Mouse (Mus musculus): ENCODE results near the gene Hmga2. TPM values are rescaled to one million over a fixed set of nuclear protein-coding genes. Genes with fewer than 3 reads are reported as not detected.

Gene Hmga2
- polyA plus RNA-seq, 2 experiments: 32.0 to 75.5 TPM

DNA sequence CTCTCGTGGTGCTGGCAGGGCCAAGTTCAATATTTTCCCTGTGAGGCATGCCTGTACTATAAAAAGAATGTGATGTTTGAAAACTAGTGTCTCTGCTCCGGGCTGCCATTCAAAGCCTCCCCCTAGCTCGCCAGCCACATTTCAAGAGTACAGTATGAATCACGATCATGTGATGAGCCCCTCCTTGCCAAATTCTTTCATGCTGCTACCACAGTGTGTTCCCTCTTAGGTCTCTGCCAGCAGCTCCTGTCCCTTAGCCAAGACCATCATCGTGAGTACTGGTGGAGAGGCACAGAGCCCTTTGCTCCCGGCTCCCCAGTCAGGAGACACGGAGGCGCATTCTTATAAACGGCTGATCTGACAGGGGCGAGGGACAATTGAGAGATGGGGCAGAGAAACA lies 54.2 kb downstream of the Hmga2 start:
- WGBS: 19% methylated on average over 10 of the region's 10 CpGs
- no peaks in the 10 kb centered on the region for H3K9me3 ChIP-seq (ENCODE audit: control insufficient read depth, low read length)
- peak overlapping the region; percentile 14 for H3K4me2 ChIP-seq (replicated peaks; ENCODE audit: low read depth, low read length, severe bottlenecking)
- H3K4me3 ChIP-seq (replicated peaks; ENCODE audit: low read length): no peak overlapping the region
- DNase-seq (ENCODE audit: low spot score): peak; percentile 93
- H3K9ac ChIP-seq (ENCODE audit: low read depth, low read length, severe bottlenecking): no peak overlapping the region
- peaks cover 59% of the 10 kb centered on the region for H3K4me1 ChIP-seq (ENCODE audit: control insufficient read depth, insufficient read depth, low read length)
- H3K27me3 ChIP-seq (ENCODE audit: control insufficient read depth, insufficient read depth, low read length): no peaks in the 10 kb centered on the region
- 0 out of 2 replicates have a peak, but pooled peaks cover 2% of the 10 kb centered on the region for H3K36me3 ChIP-seq (ENCODE audit: control insufficient read depth, insufficient read depth, low read length)
- no peak for TF ChIP-seq POLR2A (IDR thresholded peaks at IDR 0.05; ENCODE audit: borderline replicate concordance, extremely low read depth, insufficient read depth, insufficient read length)
- H3K27ac ChIP-seq (replicated peaks; ENCODE audit: low read depth, low read length): no peak overlapping the region; the same call in 1 of the 2 replicates
- ATAC-seq (ENCODE audit: low FRiP score, low read depth): peak; percentile 65

DNA sequence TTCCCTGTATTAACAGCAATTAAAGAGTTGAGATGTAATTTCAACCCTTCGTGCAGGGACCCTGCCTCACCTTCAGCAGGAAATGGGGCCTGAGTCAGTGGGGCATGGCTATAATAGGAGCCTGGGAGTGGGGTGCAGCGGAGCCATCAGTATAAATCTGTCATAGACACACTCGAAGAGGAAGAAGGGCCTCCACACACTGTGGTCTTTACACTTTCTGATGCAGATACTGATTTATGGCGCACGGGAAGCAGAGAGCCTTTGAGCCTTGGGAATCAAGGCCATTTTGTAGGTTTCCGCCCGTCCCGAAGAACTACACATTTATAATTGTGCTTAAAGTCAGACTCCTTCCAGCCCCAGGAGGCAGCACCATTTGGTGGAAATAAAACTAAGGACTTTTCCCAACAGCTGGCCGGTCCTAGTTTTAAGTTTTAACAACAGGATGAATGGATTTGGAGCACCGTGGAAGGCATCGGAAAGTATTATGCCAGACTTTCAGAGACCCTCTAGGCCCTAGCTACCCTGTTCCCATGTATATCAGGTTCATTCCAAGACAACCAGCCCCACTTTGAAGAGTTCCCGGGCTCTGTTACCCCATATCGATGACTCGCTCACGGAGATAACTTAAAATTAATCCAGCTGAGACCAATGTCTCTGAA lies 55.2 kb downstream of the Hmga2 start:
- WGBS: 16% methylated on average over 15 of the region's 15 CpGs
- H3K4me2 ChIP-seq (replicated peaks; ENCODE audit: low read depth, low read length, severe bottlenecking): peak overlapping the region; percentile 18; the same call in 1 of the 2 replicates

DNA sequence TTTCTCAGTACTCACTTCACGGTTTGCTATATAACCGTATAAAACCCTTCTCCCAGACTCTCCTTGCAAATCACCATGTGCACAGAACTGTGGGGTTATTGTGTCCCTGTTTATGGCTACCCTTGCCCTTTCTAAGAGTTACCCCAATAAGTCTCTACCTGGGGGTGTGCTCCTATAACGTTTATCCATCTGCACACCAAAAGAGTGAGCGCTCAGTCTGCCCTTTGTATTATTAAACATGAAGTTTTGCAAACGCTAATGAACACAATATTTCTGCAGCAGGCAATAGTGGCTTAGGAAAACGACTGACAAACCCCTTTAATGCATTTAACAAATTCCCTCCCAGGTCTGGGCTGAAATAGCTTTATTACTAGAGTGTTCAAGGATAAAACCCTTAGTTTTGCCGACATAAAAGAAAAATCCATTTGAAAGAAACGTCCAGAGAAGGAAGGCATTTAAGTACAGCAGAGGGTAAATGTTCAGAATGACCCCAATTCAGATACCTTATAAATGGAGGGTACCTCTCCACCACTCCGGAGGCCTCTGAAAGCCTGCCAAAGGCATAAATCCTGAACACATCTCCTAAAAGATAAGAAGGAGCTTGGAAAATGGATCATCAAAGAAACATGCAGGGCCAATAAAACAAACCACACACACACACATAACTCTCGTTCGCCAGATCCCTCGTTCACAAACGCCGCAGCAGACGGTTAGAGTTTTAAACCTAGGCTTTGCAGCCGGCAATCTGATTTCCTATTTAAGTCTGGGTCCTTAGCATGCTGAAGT lies 57.3 kb downstream of the Hmga2 start:
- TF ChIP-seq POLR2A (IDR thresholded peaks at IDR 0.05; ENCODE audit: borderline replicate concordance, extremely low read depth, insufficient read depth, insufficient read length): no peak
- H3K9me3 ChIP-seq (ENCODE audit: control insufficient read depth, low read length): no peaks in the 10 kb centered on the region
- DNase-seq (ENCODE audit: low spot score) (no peak), ATAC-seq (ENCODE audit: low FRiP score, low read depth) (no peak)
- peaks cover 22% of the 10 kb centered on the region; the same call in 1 of the 2 replicates for H3K36me3 ChIP-seq (ENCODE audit: control insufficient read depth, insufficient read depth, low read length)
- 11% methylated on average over 16 of the region's 16 CpGs for WGBS
- H3K4me2 ChIP-seq (replicated peaks; ENCODE audit: low read depth, low read length, severe bottlenecking): no peak overlapping the region
- H3K27ac ChIP-seq (replicated peaks; ENCODE audit: low read depth, low read length): peak overlapping the region; percentile 58; the same call in 1 of the 2 replicates
- no peaks in the 10 kb centered on the region for H3K27me3 ChIP-seq (ENCODE audit: control insufficient read depth, insufficient read depth, low read length)
- peaks cover 67% of the 10 kb centered on the region for H3K4me1 ChIP-seq (ENCODE audit: control insufficient read depth, insufficient read depth, low read length)
- no peak overlapping the region for H3K4me3 ChIP-seq (replicated peaks; ENCODE audit: low read length)
- H3K9ac ChIP-seq (ENCODE audit: low read depth, low read length, severe bottlenecking): no peak overlapping the region

More for the DNA sequence above, 55.2 kb downstream of the Hmga2 start:
- H3K36me3 ChIP-seq (ENCODE audit: control insufficient read depth, insufficient read depth, low read length): 0 out of 2 replicates have a peak, but pooled peaks cover 2% of the 10 kb centered on the region
- TF ChIP-seq POLR2A (IDR thresholded peaks at IDR 0.05; ENCODE audit: borderline replicate concordance, extremely low read depth, insufficient read depth, insufficient read length): no peak
- H3K9ac ChIP-seq (ENCODE audit: low read depth, low read length, severe bottlenecking): no peak overlapping the region; the same call in 1 of the 2 replicates
- H3K9me3 ChIP-seq (ENCODE audit: control insufficient read depth, low read length): no peaks in the 10 kb centered on the region
- no peak overlapping the region for H3K4me3 ChIP-seq (replicated peaks; ENCODE audit: low read length)
- 0 out of 2 replicates have a peak overlapping the region, but pooled peaks have one; percentile 15 for H3K27ac ChIP-seq (replicated peaks; ENCODE audit: low read depth, low read length)
- ATAC-seq (ENCODE audit: low FRiP score, low read depth): peak; percentile 5; the same call in 1 of the 2 replicates
- H3K4me1 ChIP-seq (ENCODE audit: control insufficient read depth, insufficient read depth, low read length): peaks cover 62% of the 10 kb centered on the region
- peak; percentile 60 for DNase-seq (ENCODE audit: low spot score)
- H3K27me3 ChIP-seq (ENCODE audit: control insufficient read depth, insufficient read depth, low read length): no peaks in the 10 kb centered on the region

DNA sequence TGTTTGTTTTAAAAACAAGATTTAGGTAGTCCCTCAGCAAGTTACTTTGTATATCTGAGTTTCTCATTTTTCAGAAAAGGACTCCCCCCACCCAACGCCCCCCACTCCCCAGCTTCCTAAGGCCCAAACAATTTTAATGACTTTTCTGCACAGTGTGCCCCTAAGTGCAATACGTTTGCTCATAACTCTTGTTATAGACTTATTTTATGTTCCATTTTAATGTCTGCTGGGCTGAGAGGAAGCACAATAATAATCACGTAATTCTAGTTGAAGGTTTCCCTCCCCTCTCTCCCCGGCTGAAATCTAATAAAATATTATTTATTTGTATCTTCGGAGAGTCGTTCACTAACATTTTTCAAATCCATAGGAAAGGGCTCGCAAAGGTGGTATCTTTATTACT lies 58.1 kb downstream of the Hmga2 start:
- DNase-seq (ENCODE audit: low spot score): no peak
- H3K9me3 ChIP-seq (ENCODE audit: control insufficient read depth, low read length): no peaks in the 10 kb centered on the region
- no peak overlapping the region for H3K4me3 ChIP-seq (replicated peaks; ENCODE audit: low read length)
- H3K27me3 ChIP-seq (ENCODE audit: control insufficient read depth, insufficient read depth, low read length): no peaks in the 10 kb centered on the region
- peak overlapping the region; percentile 52; the same call in 1 of the 2 replicates for H3K27ac ChIP-seq (replicated peaks; ENCODE audit: low read depth, low read length)
- 0 out of 2 replicates have a peak overlapping the region, but pooled peaks have one; percentile 16 for H3K4me2 ChIP-seq (replicated peaks; ENCODE audit: low read depth, low read length, severe bottlenecking)
- peaks cover 27% of the 10 kb centered on the region; the same call in 1 of the 2 replicates for H3K36me3 ChIP-seq (ENCODE audit: control insufficient read depth, insufficient read depth, low read length)
- H3K9ac ChIP-seq (ENCODE audit: low read depth, low read length, severe bottlenecking): no peak overlapping the region
- ATAC-seq (ENCODE audit: low FRiP score, low read depth): no peak; the same call in 1 of the 2 replicates
- TF ChIP-seq POLR2A (IDR thresholded peaks at IDR 0.05; ENCODE audit: borderline replicate concordance, extremely low read depth, insufficient read depth, insufficient read length): no peak
- peaks cover 66% of the 10 kb centered on the region for H3K4me1 ChIP-seq (ENCODE audit: control insufficient read depth, insufficient read depth, low read length)
- 8% methylated on average over 7 of the region's 7 CpGs for WGBS

DNA sequence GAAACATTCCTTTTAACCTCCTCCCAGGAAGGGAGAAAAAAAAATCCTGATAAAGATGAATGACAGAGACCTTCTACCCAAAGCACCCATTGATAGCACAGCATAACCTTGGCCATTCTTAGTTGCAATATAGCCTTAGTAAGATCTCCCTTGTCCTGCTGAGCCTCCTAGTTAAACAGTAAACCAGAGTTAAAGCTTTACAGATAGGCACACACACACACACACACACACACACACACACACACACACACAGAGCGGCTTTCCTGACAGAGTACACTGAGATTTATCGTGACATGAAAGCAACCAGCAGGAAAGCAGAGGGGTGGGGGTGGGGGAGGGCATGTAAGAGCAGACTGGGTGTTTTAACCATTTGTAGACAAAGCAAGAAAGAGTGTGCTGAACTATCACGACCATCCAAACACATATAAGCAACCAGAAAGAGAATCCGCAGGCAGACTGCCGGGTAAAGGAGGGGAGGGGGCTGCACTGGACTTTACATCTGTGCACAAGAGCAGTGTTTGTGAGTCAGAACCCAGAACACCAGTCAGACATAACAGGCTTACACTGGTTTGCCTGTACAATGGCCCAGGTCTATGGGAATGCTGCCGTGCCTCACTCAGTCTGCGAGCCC lies 58.7 kb downstream of the Hmga2 start:
- Histone ChIP-seq H3K4me3 (replicated peaks; ENCODE audit: low read length) (no peak overlapping the region), H3K4me2 (replicated peaks; ENCODE audit: low read depth, low read length, severe bottlenecking) (0 out of 2 replicates have a peak overlapping the region, but pooled peaks have one; percentile 16), H3K9ac (ENCODE audit: low read depth, low read length, severe bottlenecking) (no peak overlapping the region)

More for the DNA sequence above, 58.7 kb downstream of the Hmga2 start:
- WGBS: 8% methylated on average over 7 of the region's 7 CpGs
- ATAC-seq (ENCODE audit: low FRiP score, low read depth) (0 out of 2 replicates have a peak, but pooled peaks have one; percentile 23), DNase-seq (ENCODE audit: low spot score) (no peak)
- Histone ChIP-seq H3K4me1 (ENCODE audit: control insufficient read depth, insufficient read depth, low read length) (peaks cover 60% of the 10 kb centered on the region), H3K9me3 (ENCODE audit: control insufficient read depth, low read length) (no peaks in the 10 kb centered on the region), H3K27me3 (ENCODE audit: control insufficient read depth, insufficient read depth, low read length) (no peaks in the 10 kb centered on the region), H3K27ac (replicated peaks; ENCODE audit: low read depth, low read length) (peak overlapping the region; percentile 52; the same call in 1 of the 2 replicates), H3K36me3 (ENCODE audit: control insufficient read depth, insufficient read depth, low read length) (peaks cover 27% of the 10 kb centered on the region; the same call in 1 of the 2 replicates)
- TF ChIP-seq POLR2A (IDR thresholded peaks at IDR 0.05; ENCODE audit: borderline replicate concordance, extremely low read depth, insufficient read depth, insufficient read length): no peak
